Mouse (Mus musculus) mature B cell (primary cell): Measurements from ENCODE around the gene Il1b.

ENCODE experiments used
- in situ Hi-C: fragments of 300-500 bp; cut with MboI; formaldehyde crosslinking; loops from 2 replicates; pipeline ENCODE4 v1.14.3; 2019

Il1b gene

GRCm38 (mm10) chr2:129368795-129369194, 2.1 kb downstream of the Il1b start:
- in situ Hi-C loops, result no loop called here

DNA sequence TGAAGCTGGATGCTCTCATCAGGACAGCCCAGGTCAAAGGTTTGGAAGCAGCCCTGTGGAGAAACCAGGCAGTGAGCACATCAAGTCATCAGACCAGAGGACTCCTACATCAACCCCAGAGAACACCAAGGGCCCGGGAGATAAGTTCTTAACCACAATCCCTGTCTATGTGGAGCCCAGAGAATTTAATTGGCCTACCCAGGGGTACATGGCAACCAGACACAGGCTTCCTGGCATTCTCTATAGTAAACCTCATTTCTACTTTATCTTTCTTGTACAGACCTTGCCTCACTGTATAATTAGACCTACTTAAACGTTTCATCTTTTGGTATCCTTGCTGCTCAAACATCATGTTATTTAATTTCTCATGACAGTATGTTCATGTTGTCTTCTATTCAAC, 2.8 kb downstream of the Il1b start:
- in situ Hi-C loops, result no loop called here

DNA sequence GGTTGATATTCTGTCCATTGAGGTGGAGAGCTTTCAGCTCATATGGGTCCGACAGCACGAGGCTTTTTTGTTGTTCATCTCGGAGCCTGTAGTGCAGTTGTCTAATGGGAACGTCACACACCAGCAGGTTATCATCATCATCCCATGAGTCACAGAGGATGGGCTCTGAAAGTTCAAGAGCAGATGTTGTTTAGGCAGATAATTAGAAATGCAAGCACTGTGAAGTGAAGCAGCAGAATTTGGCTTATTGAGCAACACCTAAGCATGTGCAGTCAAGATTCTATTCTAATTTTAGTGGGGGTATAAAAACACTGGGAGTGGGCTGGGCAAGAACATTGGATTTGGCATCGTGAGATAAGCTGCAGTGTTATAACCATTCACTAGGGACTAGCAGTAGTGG, 3.7 kb downstream of the Il1b start:
- in situ Hi-C loops, result no loop called here

DNA sequence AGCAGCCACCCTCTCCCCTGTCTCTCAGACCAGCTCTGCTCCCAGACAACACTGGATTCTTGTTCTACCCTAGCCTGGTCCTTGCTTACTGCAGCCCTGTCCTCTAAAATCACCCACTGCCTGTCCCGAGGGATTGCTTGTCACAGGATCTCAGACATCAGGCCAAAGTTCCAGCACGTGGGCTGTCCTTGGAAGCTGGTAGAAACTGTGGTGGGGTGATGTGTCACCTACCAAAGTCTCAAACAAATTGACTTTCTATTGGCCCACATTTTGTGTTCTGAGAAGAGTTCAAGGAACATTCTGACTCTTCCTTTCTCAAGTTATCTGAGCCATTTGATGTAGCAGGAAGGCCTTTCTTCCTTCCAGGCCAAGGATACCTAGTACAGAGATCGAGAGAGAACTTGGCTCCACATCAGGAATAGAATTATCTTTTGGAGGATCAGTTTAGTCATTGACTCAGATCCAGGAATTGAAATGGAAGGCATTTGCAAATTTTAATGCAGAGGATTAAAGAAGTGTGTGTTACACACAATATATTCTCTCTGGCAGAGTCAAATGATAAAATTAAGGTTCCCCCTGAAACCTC, 9.9 kb downstream of the Il1b start:
- in situ Hi-C loops, result no loop called here

- in situ Hi-C loops, result no loop called here
Observed at GRCm38 (mm10) chr2:129360197-129360596, 10.7 kb downstream of the Il1b start.

DNA sequence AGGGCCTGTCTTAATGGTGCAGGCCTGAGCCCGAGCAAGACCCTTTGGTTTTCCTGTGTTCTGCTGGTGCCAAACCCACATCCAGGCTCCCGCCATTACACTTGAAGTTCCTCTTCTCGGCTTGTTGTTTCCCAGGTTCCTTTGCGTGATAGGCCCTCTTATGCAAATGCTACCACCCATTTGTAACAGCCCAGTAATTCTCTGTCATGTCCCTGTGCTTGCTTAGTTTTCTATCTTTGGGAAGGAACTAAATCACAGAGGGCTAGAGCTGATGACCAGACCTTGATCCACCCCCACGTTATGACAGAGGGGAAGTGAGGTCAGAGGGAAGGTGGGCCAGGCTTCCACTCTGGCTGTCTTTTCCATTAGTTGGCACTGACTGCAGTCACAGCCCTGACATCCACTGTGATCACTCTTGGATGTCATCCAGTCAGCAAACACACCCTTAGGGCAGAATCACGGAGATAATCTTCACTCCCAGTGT, 32.8 kb downstream of the Il1b start:
- in situ Hi-C loops, result no loop called here

DNA sequence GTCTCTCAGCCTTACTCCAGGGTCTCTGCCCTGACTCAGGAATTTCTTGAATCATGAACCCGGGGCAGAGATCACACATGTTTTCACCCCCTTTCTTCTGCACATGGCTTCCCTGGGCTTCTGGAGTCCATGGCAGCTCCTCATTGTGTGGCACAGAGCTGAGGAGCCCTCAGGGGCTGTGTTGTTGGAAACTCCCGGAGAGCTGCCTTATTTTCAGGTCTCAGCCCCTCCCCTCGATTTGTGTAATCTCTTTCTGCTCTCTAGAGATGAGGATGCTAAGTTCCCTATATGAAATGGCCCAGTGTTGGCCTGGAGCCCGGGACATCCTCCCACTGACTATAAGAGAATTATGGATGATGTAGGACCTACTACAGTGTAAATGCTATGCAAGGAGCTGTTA, 37.5 kb downstream of the Il1b start:
- in situ Hi-C loops, result no loop called here

- in situ Hi-C loops, result no loop called here
Observed at GRCm38 (mm10) chr2:129330540-129330939, 40.4 kb downstream of the Il1b start.

DNA sequence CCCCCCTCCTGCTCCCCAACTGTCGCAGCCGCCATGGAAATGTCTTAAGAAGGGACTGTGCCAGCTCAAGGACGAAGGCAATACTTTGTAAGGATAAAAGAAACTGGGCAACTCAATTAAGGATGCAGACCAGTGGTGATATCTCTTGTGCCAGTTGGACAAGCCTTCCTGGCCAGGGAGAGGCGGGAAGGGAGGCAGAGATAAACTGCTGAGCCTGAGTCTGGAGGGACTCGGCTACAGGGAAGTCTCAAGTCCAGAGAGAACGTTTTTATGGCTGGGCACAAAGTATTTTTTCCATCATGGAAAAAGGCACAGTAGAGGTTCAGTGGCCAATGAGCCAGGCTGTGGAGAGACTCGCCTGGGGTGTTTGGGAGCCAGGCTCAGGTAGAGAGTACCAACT, 40.9 kb downstream of the Il1b start:
- in situ Hi-C loops, result no loop called here

DNA sequence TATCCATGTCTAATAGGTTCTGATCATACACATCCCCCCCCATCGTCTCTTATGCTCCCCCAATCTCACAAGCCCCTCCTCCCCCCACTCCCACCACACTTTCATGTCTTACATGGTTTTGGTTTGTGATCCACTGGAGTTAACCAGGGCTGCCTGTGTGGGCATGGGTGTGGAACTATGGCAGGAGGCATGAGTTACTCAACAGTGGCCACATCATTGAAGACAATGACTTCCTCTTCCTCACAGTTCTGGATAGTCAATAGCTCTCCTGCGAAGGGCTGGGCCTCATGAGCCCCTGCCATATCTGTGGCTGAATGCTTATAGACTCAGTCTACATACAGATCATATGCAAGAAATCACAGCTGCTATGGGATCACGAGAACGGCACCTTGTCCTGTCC, 42.7 kb downstream of the Il1b start:
- in situ Hi-C loops, result no loop called here

- in situ Hi-C loops, result no loop called here
Observed at GRCm38 (mm10) chr2:129324216-129324615, 46.7 kb downstream of the Il1b start.

DNA sequence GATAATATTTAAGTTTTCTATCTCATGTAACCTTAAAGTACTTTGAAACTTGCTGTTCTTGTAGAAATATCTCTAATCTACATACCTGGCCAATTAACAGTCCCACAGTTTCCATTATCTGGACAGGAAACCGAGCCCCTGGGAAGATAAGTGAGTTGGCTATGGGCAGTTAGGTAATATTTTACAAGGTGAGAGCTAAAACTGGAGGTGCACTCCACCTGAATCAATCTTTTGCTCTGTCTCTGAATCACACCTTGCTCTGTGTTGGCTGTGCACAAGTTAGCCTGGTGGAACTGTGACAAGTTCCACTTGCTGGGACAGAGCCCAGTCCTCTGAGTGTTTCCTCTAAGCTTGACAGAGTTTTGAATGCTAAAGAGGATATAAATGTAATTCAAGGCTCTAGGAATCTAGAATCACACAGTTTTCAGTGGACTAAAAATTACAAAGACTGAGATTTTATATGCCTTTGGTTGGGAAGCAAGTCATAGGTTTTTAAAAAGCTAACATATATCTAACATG, 48.8 kb downstream of the Il1b start:
- in situ Hi-C loops, result no loop called here

GRCm38 (mm10) chr2:129320033-129320605, 50.8 kb downstream of the Il1b start:
- in situ Hi-C loops, result no loop called here

- in situ Hi-C loops, result no loop called here
Observed at GRCm38 (mm10) chr2:129315831-129316230, 55.1 kb downstream of the Il1b start.

GRCm38 (mm10) chr2:129314880-129315279, 56.1 kb downstream of the Il1b start:
- in situ Hi-C loops, result no loop called here
